Mouse (Mus musculus): Measurements from ENCODE around the gene Abhd14a.

Gene Abhd14a

GRCm38 (mm10) chr9:106469317-106469716 lies 21.8 kb upstream of the Abhd14a start:
- in situ Hi-C loops (cut with MboI, MseI): no loop called here

GRCm38 (mm10) chr9:106467746-106468145 lies 20.3 kb upstream of the Abhd14a start:
- in situ Hi-C loops (cut with MboI, MseI): no loop called here

GRCm38 (mm10) chr9:106466721-106467120 lies 19.2 kb upstream of the Abhd14a start:
- in situ Hi-C loops (cut with MboI, MseI): no loop called here

GRCm38 (mm10) chr9:106465571-106466200 lies 18.2 kb upstream of the Abhd14a start, which contains the start of gene Gpr62:
Gpr62 (minus strand) TSS chr9:106465938.
- in situ Hi-C loops (cut with MboI, MseI): no loop called here

GRCm38 (mm10) chr9:106464751-106465541 lies 17.5 kb upstream of the Abhd14a start:
- in situ Hi-C loops (cut with MboI, MseI): no loop called here

- in situ Hi-C loops (cut with MboI, MseI): no loop called here
These were observed 15.9 kb upstream of the Abhd14a start for GRCm38 (mm10) chr9:106463122-106464063.

GRCm38 (mm10) chr9:106462430-106462800 lies 14.9 kb upstream of the Abhd14a start:
- in situ Hi-C loops (cut with MboI, MseI): no loop called here

- in situ Hi-C loops (cut with MboI, MseI): no loop called here
These were observed 14.4 kb upstream of the Abhd14a start for GRCm38 (mm10) chr9:106461641-106462429.

GRCm38 (mm10) chr9:106461026-106461415 lies 13.5 kb upstream of the Abhd14a start:
- in situ Hi-C loops (cut with MboI, MseI): no loop called here

GRCm38 (mm10) chr9:106460401-106461025 lies 13.0 kb upstream of the Abhd14a start:
- in situ Hi-C loops (cut with MboI, MseI): no loop called here

- in situ Hi-C loops (cut with MboI, MseI): no loop called here
These were observed 12.5 kb upstream of the Abhd14a start for GRCm38 (mm10) chr9:106459946-106460345.

GRCm38 (mm10) chr9:106457920-106458319 lies 10.4 kb upstream of the Abhd14a start:
- in situ Hi-C loops (cut with MboI, MseI): no loop called here

GRCm38 (mm10) chr9:106457163-106457559 lies 9.7 kb upstream of the Abhd14a start:
- in situ Hi-C loops (cut with MboI, MseI): no loop called here

- in situ Hi-C loops (cut with MboI, MseI): no loop called here
These were observed 9.1 kb upstream of the Abhd14a start for GRCm38 (mm10) chr9:106456325-106457162.

GRCm38 (mm10) chr9:106454888-106455681 lies 7.6 kb upstream of the Abhd14a start:
- in situ Hi-C loops (cut with MboI, MseI): no loop called here

- in situ Hi-C loops (cut with MboI, MseI): no loop called here
These were observed 6.7 kb upstream of the Abhd14a start for GRCm38 (mm10) chr9:106454071-106454761.

GRCm38 (mm10) chr9:106453271-106454070 lies 6.0 kb upstream of the Abhd14a start, which contains the start of gene Pcbp4:
Pcbp4 (plus strand) TSS chr9:106453291.
- in situ Hi-C loops (cut with MboI, MseI): no loop called here

Data from T-helper 2 cell (primary cell).